Mouse (Mus musculus): Measurements from ENCODE around the gene Zmynd10. TPM values are rescaled to one million over a fixed set of nuclear protein-coding genes. Genes with fewer than 3 reads are reported as not detected.

Gene Zmynd10
- total RNA-seq, 2 experiments from 2014 or later, result 0.18 TPM; not detected in 1

DNA sequence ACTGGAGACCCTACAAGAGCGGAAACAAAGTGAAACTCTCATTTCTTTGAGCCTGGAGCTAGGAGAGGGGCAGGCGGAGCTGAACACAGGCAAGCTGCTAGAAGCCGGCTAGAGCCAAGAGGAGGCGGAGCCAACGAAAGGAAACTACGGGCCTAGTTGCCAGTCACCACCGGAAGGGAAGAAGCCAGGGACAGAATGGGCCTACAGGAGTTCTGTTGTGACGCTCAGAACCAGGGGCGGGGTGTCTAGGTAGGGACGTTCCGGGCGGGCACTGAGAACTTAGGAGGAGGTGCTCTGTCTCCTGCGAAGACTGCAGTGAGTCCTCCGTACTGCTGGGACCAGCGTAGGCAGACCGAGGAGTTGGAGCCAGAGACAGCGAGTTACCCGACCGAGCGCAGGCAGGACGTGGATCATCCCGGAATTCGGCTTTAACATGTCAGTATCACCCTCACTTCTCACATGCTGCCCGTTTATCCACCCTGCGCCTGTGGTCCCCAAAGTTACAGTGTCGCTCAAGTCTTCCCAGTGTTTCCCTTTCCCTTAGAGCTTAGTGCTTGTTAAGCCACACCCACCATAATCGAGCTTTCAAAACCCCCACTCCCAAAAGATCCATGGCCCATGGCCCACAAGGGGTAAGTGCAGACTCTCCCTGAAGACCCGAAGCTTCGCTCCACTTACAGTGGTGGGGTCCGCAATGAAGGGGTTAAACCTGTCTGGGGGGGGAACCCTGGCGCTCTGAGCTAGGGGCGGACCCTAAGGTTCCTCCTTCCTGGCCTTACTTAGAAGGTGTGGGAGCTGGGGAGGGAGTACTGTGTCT, 33.6 kb downstream of the Zmynd10 start, which contains the start of gene Hyal3:
Gene Hyal3, plus strand, starts transcription at position 318 of the 817 bp plus-strand sequence.
- DNase-seq, result peak; percentile 83

DNA sequence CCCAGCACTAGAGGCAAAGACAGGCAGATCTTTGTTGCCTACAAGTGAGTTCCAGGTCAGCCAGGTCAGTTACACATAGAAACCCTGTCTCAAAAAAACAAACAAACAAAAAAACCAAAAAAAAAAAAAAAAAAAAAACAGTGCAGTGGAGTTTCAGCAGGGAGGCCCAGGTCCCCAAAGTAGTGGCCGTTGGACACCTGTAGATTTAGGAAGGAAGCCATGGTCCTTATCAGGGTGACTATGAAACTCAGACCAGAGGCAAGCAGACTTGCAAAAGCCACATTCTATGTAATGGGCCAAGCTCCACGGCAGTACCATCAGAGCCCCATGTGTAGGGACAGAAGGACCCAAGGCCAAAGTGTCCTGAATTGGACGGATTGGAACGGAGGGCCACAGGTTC, 34.5 kb downstream of the Zmynd10 start:
- DNase-seq, result no peak

DNA sequence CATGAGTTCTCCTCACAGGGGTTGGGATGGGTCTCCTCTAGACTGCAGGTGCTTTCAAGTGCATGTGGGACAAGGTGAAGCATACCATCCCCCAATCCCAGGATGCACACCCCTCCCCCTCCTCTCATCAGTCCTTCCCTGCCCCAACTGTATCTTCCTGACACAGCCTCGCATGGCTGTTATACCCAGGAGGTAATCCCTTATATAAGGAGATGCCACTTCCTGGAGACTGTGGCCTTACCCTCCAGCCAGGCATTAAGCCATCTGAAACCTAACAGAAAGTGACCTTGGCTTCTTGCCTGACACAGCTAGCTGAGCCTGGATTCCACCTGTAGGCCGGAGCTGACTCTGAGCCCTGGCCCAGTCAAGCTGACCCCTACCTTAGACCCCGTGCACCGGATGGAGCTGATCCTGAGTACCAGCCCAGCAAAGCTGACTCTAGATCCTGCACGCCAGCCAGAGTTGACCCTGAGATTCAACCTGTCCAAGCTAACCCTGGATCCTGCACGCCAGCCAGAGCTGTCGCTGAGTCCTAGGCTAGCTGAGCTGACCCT, 35.5 kb downstream of the Zmynd10 start:
- no peak for DNase-seq

DNA sequence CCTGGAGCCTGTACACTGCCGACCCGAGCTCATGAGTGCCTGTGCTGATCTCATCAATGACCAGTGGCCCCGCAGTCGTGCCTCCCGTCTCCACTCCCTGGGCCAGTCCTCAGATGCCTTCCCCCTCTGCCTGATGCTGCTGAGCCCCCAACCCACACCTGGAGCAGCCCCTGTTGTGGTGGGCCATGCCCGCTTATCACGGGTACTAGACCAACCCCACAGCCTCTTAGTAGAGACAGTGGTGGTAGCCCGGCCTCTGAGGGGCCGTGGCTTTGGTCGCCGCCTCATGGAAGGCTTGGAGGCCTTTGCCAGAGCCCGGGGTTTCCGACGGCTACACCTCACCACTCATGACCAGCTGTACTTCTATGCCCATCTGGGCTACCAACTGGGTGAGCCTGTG, 36.1 kb downstream of the Zmynd10 start:
- no peak for DNase-seq

DNA sequence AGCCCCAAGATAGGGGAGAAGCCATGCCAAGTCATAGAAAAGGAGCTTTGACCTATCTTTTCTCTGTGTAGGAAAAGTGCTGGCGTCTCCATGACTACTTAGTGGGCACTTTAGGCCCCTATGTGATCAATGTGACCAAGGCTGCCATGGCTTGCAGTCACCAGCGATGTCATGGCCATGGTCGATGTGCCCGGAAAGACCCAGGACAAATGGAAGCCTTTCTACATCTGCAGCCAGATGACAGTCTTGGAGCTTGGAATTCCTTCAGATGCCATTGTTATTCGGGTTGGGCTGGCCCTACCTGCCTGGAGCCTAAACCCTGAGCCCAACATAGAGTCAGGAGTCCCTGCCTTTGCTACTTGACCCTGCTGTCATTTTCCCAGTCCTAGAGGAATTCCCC, 39.4 kb downstream of the Zmynd10 start:
- DNase-seq, result no peak

DNA sequence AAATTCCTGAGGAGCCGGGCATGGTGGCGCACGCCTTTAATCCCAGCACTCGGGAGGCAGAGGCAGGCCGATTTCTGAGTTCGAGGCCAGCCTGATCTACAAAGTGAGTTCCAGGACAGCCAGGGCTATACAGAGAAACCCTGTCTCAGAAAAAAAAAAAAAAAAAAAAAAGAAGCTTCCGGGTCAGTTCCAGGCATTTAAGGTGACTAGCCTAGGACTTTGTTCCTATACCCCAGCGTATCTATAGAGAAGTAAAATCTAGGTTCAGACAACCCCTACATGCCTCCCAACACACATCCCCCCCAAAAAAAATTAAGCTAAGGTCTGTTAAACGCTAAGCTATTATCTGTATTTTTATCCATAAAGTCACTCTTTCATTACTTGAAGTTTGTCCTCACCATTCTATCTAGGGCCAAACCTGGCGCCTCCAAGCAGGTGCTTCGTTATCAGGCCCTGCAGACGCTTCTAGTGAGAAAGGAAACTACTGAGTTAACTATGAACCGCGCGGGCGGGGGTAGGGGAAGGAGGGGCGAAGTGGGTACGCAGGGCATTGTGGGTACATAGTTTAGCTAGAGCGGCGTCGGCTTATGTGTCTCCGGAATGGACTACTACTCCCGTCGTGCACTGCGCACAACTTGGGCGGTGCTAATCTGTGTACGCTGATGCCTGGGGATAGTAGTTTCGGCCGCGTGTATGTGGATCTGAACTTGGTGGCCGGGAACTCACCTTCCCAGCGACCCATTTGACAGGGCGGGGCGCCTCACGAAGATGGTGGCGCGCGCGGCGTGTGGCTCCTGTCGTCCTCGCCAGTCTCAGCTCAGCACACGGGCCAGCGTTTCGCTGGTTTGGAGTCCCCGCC, 40.1 kb downstream of the Zmynd10 start, which contains the start of gene Ifrd2:
Gene Ifrd2, plus strand, starts transcription at position 669 of the 859 bp plus-strand sequence.
- DNase-seq, result peak; percentile 91

DNA sequence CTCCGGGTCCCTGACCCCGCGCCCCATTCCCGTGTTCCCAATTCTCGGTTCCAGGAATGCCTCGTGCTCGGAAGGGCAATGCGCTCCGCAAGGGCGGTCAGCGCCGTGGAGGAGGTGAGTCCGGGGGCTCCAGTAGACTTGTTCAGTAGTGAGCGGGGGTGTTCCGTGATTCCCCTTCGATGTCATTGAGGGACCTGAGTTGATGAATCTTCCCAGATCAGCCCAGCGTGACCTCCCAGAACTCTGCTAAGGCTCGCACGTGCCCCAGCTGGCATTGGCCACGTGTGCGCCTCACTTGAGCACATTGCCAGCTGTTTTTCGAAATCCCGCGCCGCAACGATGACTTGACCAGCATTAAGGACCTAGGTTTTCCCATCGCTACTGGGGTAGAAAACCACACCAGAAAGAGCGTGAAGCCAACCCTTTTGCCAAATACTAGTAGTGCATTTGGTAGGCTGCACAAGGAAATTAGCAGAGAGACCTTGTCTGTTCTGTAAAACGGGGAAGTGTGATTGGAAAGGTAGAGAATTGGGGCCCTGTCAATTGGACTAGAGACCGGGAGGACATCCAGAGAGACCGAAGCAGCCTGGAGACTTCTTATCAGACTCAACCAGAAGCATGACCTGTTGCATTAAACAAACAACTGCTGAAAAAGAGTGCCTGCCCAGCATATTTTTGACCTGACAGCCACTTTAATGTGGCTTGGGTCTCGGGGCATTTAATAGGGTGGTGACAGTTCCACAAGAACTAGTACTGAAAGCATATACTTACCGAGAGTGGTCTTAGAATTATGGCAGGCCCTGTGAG, 40.9 kb downstream of the Zmynd10 start:
- peak; percentile 53 for DNase-seq

DNA sequence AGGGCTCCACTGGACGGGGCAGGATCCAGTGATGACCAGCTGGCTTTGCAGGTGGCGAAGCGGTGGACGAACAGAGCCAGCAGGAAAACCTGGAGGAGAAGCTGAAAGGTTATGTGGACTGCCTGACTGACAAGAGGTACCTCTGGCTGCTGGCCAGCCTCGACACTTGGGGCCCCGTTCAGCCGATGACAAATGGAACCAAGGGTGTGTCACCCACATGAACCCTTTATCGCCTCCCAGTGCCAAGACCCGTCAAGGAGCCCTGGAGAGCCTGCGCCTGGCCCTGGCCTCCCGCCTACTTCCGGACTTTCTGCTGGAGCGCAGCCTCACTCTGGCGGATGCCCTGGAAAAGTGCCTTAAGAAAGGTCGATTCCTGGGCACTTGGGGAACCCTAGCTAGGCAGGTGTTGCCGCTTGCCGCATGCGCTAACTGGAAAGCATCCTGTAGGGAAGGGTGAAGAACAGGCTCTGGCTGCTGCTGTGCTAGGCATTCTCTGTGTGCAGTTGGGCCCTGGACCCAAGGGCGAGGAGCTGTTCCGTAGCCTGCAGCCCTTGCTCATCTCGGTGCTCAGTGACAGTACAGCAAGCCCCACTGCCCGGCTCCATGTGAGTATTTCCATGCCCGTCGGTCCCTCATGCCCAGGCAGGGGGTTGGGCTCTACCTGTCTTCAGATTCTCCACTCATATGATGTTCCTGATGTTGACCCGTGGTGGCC, 43.1 kb downstream of the Zmynd10 start:
- no peak for DNase-seq

DNA sequence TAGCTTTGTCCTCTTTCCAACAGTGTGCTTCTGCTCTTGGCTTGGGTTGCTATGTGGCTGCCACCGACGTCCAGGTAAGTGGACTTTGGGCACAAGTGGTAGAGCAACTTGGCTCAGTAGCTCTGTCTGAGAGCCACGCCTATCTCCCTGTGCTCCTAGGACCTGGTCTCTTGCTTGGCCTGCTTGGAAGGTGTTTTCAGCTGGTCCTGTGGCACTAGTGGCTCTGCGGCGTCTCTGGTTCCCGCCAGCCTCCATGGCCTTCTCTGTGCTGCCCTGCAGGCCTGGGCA, 43.6 kb downstream of the Zmynd10 start:
- DNase-seq, result no peak

DNA sequence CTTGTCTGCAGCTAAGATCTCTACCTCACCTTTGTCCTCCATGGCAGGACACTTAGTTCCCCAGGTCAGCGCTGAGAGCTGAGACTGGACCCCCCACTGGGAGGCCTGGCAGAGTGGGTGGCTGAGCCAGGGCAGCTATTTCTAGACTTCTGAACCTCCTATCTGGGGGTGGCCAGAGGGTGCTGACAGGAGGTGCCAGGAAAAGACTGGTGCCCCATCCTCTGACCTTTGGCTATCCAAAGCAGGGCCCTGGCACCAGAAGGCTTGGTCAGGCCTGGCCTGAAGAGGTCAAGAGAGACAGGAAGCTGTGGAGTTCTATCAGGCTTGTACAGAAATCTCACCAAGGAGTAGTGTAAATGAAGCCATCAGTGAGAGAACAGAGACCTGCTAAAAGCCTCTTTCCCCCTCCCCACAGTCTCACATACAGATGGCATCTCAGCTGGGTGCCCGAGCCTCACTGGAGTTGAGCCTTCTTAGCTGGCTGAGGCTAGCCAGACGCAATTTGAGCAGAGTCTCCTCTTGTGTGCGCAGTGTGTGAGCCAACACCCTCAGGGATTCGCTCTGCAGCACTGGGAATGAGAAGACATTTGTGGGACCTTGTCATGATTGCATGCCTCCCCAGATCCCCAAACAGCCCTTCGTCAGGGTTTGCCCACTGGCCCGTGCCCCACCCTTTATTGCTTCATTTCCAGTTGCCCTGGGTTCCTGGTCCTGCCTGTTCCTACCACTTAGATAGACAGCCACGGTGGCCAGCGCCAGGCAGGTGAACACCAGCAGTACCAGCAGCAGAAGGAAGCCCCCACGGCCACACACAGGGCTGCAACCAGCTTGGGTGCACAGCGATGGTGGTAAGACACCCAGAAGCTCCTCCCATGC, 46.2 kb downstream of the Zmynd10 start:
- DNase-seq, result no peak

DNA sequence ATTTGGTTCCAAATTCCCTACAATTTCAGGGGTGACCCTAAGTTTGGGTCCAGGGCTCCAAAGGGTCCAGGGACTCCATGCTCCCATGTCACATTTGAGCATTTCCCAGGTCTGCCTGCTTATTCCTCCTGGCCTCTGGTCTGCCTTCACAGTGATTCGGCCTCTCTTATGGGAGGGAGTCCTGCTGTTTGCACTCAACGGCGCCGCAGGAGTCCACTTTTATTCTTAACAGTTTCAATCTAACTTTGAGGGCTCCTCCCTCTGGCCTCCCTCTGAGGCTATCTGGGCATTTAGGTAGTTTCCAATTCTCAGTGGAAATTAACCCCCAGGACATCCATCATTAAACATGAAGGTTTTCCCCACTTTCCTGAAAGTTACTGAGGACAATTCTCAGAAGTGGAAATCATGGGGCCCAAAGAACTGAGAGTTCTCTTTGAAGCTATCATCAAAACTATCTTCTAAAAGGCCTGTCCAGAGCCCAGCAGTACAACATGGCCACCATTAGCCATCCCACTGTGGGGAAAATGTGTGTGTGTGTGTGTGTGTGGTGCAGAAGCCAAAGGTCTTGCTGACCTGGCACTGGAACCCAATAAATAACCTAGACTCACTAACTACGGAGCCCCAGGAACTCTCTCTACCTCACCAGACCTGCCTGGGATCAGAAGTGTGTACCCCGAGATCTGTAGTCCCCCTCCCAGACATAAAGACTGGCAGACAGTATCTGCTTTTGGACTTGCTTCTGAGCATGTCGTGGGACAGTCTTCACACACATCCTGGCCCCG, 47.4 kb downstream of the Zmynd10 start:
- DNase-seq, result no peak

DNA sequence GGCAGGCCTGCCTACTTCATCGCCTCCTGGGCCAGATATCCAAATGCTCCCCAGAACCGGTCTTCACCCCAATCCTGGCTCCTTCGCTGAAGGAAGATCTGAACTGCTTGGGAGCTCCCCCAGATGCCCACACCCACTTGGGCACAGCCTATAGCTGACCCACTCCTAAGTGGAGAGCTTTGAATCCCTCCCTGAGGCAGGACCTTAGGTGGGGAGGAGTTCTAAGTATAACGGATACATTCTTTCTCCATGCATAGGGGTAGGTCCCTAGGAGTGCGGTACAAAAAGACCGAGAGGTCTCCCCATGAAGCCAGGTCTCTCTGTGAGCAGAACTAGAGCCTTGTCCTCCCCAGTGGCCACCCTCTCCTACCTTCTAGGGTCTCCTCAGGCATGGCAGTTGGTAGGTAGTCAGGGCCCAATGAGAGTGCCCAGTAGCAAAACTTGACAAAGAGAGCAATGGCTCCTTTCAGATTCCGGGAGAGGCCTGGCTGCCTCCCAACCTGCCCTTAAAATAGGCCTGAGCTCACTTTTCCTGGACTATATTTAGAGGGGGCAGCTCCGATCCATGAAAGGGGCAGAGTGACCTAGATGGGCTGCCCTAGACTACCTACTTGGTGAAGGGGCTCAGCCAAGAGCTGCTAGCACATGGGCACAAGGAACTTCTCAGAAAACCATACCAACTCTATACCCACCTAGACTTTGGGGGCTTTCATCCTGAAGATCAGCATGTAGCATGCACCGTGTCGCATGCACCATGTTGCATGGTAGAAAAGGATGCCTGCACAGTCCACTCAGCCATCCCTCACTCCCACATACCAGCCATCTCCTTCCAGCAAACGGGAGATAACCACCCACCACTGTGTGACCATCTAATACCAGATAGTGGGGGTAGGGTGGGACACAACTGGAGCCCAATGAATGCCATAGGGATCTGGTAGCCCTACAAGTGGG, 49.8 kb downstream of the Zmynd10 start:
- DNase-seq, result peak; percentile 65

DNA sequence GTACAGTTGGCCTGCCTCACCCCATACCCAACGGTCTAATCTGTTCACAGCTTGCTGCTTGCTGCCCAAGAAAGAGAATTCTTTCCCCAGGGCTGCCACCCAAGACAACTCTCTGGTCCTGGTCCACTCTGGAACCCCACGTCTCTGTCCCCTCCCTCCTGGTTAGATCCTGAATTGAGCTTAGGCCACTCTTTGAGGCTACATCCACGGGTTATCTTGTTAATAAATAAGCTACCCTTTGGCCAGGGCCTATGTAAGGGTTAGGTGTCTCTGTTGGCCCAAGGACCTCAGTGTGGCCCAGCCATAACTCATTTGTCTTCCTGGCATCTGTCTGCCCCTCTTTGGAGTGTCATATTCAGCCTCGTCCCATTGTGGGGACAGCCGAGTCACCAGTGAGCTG, 51.3 kb downstream of the Zmynd10 start:
- no peak for DNase-seq

DNA sequence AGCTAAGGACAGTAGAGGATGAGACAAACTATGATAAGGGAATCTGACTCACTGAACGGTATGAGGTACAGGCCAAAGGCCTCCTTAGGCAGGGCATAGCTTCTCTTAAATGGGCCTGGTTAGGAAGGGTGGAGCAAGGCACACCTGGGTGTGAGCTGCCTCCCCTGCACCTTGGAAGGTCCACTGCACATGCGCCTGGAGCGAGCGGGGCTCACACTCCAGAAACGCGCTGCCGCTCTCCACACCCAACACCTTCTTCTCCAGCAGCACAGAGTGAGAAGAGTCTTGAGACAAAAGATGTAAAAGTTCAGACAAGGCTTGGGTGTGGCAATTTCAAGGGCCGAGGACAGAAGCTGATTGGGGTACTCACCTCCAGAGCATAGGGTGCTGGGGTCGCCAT, 52.3 kb downstream of the Zmynd10 start:
- no peak for DNase-seq

DNA sequence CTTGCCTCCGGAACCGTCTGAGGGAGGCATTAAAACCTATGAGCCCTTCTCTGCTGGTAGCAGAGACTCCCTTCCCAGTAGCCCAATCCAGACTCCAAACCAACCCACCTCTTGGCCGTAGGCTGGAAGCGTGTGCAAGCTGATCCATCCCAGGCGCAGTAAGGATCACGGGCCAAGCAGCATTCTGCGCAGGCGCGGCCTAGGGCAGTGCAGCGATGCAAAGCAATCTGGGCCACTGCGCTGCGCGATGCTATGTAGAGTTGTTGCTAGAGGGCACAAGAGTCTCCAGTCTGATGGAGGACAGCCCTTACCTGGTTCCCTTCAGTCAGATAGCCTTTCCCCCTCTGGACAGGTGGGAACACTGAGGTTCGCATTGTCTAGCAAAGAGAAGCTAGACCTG, 52.7 kb downstream of the Zmynd10 start:
- DNase-seq, result no peak

DNA sequence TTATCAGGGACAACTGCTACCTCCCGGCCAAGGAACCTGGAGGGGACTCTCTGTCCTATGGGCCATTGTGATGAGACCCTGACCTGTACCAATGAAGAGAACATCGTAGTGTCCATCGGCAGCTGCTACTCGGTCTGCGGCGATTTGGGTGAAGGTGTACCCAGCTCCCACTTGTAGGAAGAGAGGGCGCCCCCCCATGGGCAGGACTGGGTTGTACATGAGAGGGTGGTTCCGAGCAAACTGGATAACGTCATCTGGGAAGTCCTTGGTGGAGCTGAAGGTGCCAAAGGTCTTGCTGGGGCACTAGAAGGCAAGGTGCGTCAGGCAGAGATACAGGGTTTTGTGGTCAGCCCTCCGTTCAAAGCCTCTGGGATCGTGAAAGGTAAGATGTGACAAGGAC, 53.6 kb downstream of the Zmynd10 start:
- DNase-seq, result no peak

All from gastrocnemius, postnatal 10 days (tissue).